Mouse (Mus musculus) B cell, adult (primary cell): ENCODE data around the gene Cdk5rap3. TPM values are rescaled to one million over a fixed set of nuclear protein-coding genes. Genes with fewer than 3 reads are reported as not detected.

Experiments
- total RNA-seq: library from RNA; stranded (reverse); gene quantifications from 4 replicates; pipeline ENCODE4 v1.2.4, GENCODE M21; 2023; ENCODE audit not compliant: inconsistent age

Gene Cdk5rap3
- 48.1 to 63.0 TPM (median 53.9 TPM) in 4 replicates for total RNA-seq

GRCm38 (mm10) chr11:96916044-96916884, at the start of gene Cdk5rap3:
Gene Cdk5rap3 (minus strand): TSS chr11:96916496.

GRCm38 (mm10) chr11:96943746-96944304, 27.5 kb upstream of the Cdk5rap3 start, which contains the start of gene Pnpo:
Gene Pnpo (minus strand): TSS chr11:96943986.

GRCm38 (mm10) chr11:96928088-96928487, 11.8 kb upstream of the Cdk5rap3 start, which contains the start of gene Prr15l:
Gene Prr15l (plus strand): TSS chr11:96928104.

Other genes starting within 250 kb of the Cdk5rap3 start
- 57.8 to 72.3 TPM (median 62.4 TPM) in 4 replicates for gene Snx11, start 138.9 kb downstream of the Cdk5rap3 start, total RNA-seq
- 58.9 to 72.0 TPM (median 64.1 TPM) in 4 replicates for gene Cbx1, start 127.4 kb downstream of the Cdk5rap3 start, total RNA-seq
- gene Nfe2l1, start 86.5 kb downstream of the Cdk5rap3 start, total RNA-seq = 66.0 to 80.5 TPM (median 77.5 TPM) in 4 replicates
- 1.5 TPM in 1 of 4 replicates, not detected in the others for gene Copz2, start 66.6 kb downstream of the Cdk5rap3 start, total RNA-seq
- gene Prr15l, start 11.6 kb upstream of the Cdk5rap3 start, total RNA-seq = not detected in 4 replicates
- gene Pnpo, start 27.5 kb upstream of the Cdk5rap3 start, total RNA-seq = 21.5 to 29.9 TPM (median 23.7 TPM) in 4 replicates
- 43.7 to 53.4 TPM (median 53.2 TPM) in 4 replicates for gene Sp2, start 66.5 kb upstream of the Cdk5rap3 start, total RNA-seq
- 0.24 TPM in 1 of 4 replicates, not detected in the others for gene Sp6, start 96.9 kb upstream of the Cdk5rap3 start, total RNA-seq
- gene Scrn2, start 113.4 kb upstream of the Cdk5rap3 start, total RNA-seq = 5.8 to 7.2 TPM (median 6.7 TPM) in 4 replicates
- gene Lrrc46, start 124.9 kb upstream of the Cdk5rap3 start, total RNA-seq = not detected in 4 replicates
- 43.6 to 48.2 TPM (median 47.6 TPM) in 4 replicates for gene Mrpl10, start 125.1 kb upstream of the Cdk5rap3 start, total RNA-seq
- 34.6 to 39.9 TPM (median 36.1 TPM) in 4 replicates for gene Osbpl7, start 134.1 kb upstream of the Cdk5rap3 start, total RNA-seq
- gene Tbx21, start 198.8 kb upstream of the Cdk5rap3 start, total RNA-seq = 1.3 to 2.6 TPM (median 2.4 TPM) in 4 replicates
- gene Tbkbp1, start 235.0 kb upstream of the Cdk5rap3 start, total RNA-seq = 0.21 to 0.80 TPM (median 0.46 TPM) in 4 replicates